Mouse (Mus musculus) effector memory CD4-positive, alpha-beta T cell, adult 5 months (primary cell): ENCODE measurements around the gene Gm9745. TPM values are rescaled to one million over a fixed set of nuclear protein-coding genes. Genes with fewer than 3 reads are reported as not detected.

Experiments
- polyA plus RNA-seq: library from polyadenylated mRNA; unstranded; fragments of 100-300 nt; shearing (Covaris generic); gene quantifications from one replicate; pipeline ENCODE4 v1.2.1, GENCODE M21; 2017

Gm9745 gene
- not detected for polyA plus RNA-seq

GRCm38 (mm10) chr13:8948131-8948530, at the start of gene Gm9745:
Gm9745 (minus strand) TSS chr13:8948231.

GRCm38 (mm10) chr13:8995990-8996786, 48.2 kb upstream of the Gm9745 start, which contains the start of gene Gtpbp4:
Gtpbp4 (minus strand) TSS chr13:8996083.

GRCm38 (mm10) chr13:8952563-8952962, 4.5 kb upstream of the Gm9745 start, which contains the start of gene Idi2:
Idi2 (plus strand) TSS chr13:8952863.

Other genes with a start within 250 kb of the Gm9745 start
- 55.0 TPM for gene Wdr37, start 76.3 kb downstream of the Gm9745 start, polyA plus RNA-seq
- 94.2 TPM for gene Idi1, start 62.7 kb downstream of the Gm9745 start, polyA plus RNA-seq
- gene Idi2, start 4.6 kb upstream of the Gm9745 start, polyA plus RNA-seq, result not detected
- gene Gtpbp4, start 47.9 kb upstream of the Gm9745 start, polyA plus RNA-seq, result 108 TPM
- 66.6 TPM for gene Larp4b, start 145.7 kb upstream of the Gm9745 start, polyA plus RNA-seq